Mouse (Mus musculus) lung, embryonic 16.5 days (tissue): Measurements from ENCODE around the gene Rhox7b. TPM values are rescaled to one million over a fixed set of nuclear protein-coding genes. Genes with fewer than 3 reads are reported as not detected.
"Not testable (repeated sequence)": the region's sequence is repeated elsewhere in the genome, so short reads cannot be mapped to it uniquely, and the experiment has no call there.

ENCODE experiments used
- ATAC-seq: fragments of 200-750 bp; cut with Nextera tagmentation; 2 replicates; pipeline ENCODE4 v1.8.0; 2017; ENCODE audit warnings: low read depth, mild to moderate bottlenecking, moderate library complexity
- H3K27ac ChIP-seq: fragments of 300-500 bp; sonication (generic); 2 replicates; pipeline ENCODE4 v1.5.1; 2014; ENCODE audit warnings: mild to moderate bottlenecking, control low read depth, low read length
- H3K27me3 ChIP-seq: fragments of 300-500 bp; sonication (generic); 2 replicates; pipeline ENCODE4 v1.6.1; 2014; ENCODE audit warnings: low read depth, low read length, mixed read lengths; ENCODE audit not compliant: control insufficient read depth, insufficient read depth
- H3K36me3 ChIP-seq: fragments of 300-500 bp; sonication (generic); 2 replicates; pipeline ENCODE4 v1.6.1; 2014; ENCODE audit warnings: low read length; ENCODE audit not compliant: control insufficient read depth, insufficient read depth
- H3K4me1 ChIP-seq: fragments of 300-500 bp; sonication (generic); replicated peaks from 2 replicates; pipeline ENCODE4 v1.6.1; 2014; ENCODE audit warnings: low read length, mixed read lengths; ENCODE audit not compliant: control insufficient read depth, insufficient read depth
- H3K4me2 ChIP-seq: fragments of 300-500 bp; sonication (generic); 2 replicates; pipeline ENCODE4 v1.6.1; 2014; ENCODE audit warnings: low read depth, low read length, control low read depth
- H3K4me3 ChIP-seq: fragments of 300-500 bp; sonication (generic); 2 replicates; pipeline ENCODE4 v1.5.1; 2014; ENCODE audit warnings: mild to moderate bottlenecking, low read length, control low read depth
- H3K9ac ChIP-seq: fragments of 300-500 bp; sonication (generic); 2 replicates; pipeline ENCODE4 v1.6.1; 2014; ENCODE audit warnings: low read length, control low read depth
- H3K9me3 ChIP-seq: fragments of 300-500 bp; sonication (generic); 2 replicates; pipeline ENCODE4 v1.6.1; 2016; ENCODE audit warnings: low read length; ENCODE audit not compliant: control insufficient read depth
- WGBS: fragments of 180-500 bp; shearing (Covaris S2); extraction: QIAGEN DNeasy Blood & Tissue Kit; methylation state at CpG from one replicate; pipeline ENCODE4 v1.1.7; 2014; 5-methylcytosine and 5-hydroxymethylcytosine counted together
- polyA plus RNA-seq: library from polyadenylated mRNA; unstranded; fragments of >200 nt; fragmentation: Nextera tagmentation; extraction: Ambion mirVana; gene quantifications from 2 replicates; pipeline ENCODE4 v1.2.1, GENCODE M21; 2015

Rhox7b gene
- not detected in 2 replicates for polyA plus RNA-seq

GRCm38 (mm10) chrX:37897132-37897531, at the start of gene Rhox7b:
Gene Rhox7b, minus strand, starts transcription at chrX:37897232.
- not testable (repeated sequence) for ATAC-seq, H3K4me3 ChIP-seq, H3K27me3 ChIP-seq, H3K9me3 ChIP-seq, H3K4me2 ChIP-seq, H3K9ac ChIP-seq, H3K27ac ChIP-seq, H3K4me1 ChIP-seq, H3K36me3 ChIP-seq
- WGBS: 69% methylated on average over 9 of the region's 9 CpGs

GRCm38 (mm10) chrX:37916311-37916710, 19.3 kb upstream of the Rhox7b start:
- WGBS: 74% methylated on average over 4 of the region's 4 CpGs
- H3K9me3 ChIP-seq: no peaks in the 10 kb centered on the region

GRCm38 (mm10) chrX:37908581-37908980, 11.5 kb upstream of the Rhox7b start:
- no peaks in the 10 kb centered on the region for H3K9me3 ChIP-seq
- no peak overlapping the region for H3K9ac ChIP-seq
- no peak overlapping the region for H3K27ac ChIP-seq
- no peaks in the 10 kb centered on the region for H3K4me1 ChIP-seq
- no peak overlapping the region for H3K4me2 ChIP-seq
- no peaks in the 10 kb centered on the region for H3K27me3 ChIP-seq
- 41% methylated on average over 7 of the region's 7 CpGs for WGBS
- no peak for ATAC-seq
- no peaks in the 10 kb centered on the region for H3K36me3 ChIP-seq
- H3K4me3 ChIP-seq: no peak overlapping the region

More at GRCm38 (mm10) chrX:37916311-37916710, 19.3 kb upstream of the Rhox7b start:
- H3K4me1 ChIP-seq: no peaks in the 10 kb centered on the region
- H3K27me3 ChIP-seq: no peaks in the 10 kb centered on the region
- H3K4me2 ChIP-seq: no peak overlapping the region
- ATAC-seq: no peak
- H3K9ac ChIP-seq: no peak overlapping the region
- no peaks in the 10 kb centered on the region for H3K36me3 ChIP-seq
- no peak overlapping the region for H3K27ac ChIP-seq
- H3K4me3 ChIP-seq: no peak overlapping the region

GRCm38 (mm10) chrX:37903727-37904126, 6.7 kb upstream of the Rhox7b start:
- no peak overlapping the region for H3K4me3 ChIP-seq
- no peaks in the 10 kb centered on the region for H3K36me3 ChIP-seq
- WGBS: 55% methylated on average over 5 of the region's 5 CpGs
- H3K4me1 ChIP-seq: no peaks in the 10 kb centered on the region
- H3K9ac ChIP-seq: no peak overlapping the region
- H3K27me3 ChIP-seq: no peaks in the 10 kb centered on the region
- H3K27ac ChIP-seq: no peak overlapping the region
- H3K4me2 ChIP-seq: no peak overlapping the region
- ATAC-seq: no peak
- no peaks in the 10 kb centered on the region for H3K9me3 ChIP-seq

- not testable (repeated sequence) for H3K27me3 ChIP-seq, H3K4me1 ChIP-seq, H3K36me3 ChIP-seq, H3K4me2 ChIP-seq, ATAC-seq, H3K9me3 ChIP-seq, H3K9ac ChIP-seq, H3K27ac ChIP-seq, H3K4me3 ChIP-seq
- WGBS: 89% methylated on average over 8 of the region's 18 CpGs
Observed at GRCm38 (mm10) chrX:37901670-37902069, 4.6 kb upstream of the Rhox7b start, which contains the start of gene Rhox9. Gene Rhox9, minus strand, starts transcription at chrX:37901770.

GRCm38 (mm10) chrX:37878844-37879243, 18.2 kb downstream of the Rhox7b start, which contains the start of gene Rhox8:
Gene Rhox8, minus strand, starts transcription at chrX:37878944.
- Histone ChIP-seq H3K4me3 (no peak within 1 kb of the TSS), H3K36me3 (no peaks in the 10 kb centered on the region), H3K4me1 (no peaks in the 10 kb centered on the region), H3K27ac (no peak within 1 kb of the TSS), H3K9me3 (no peaks in the 10 kb centered on the region), H3K27me3 (no peaks in the 10 kb centered on the region), H3K4me2 (no peak within 1 kb of the TSS), H3K9ac (no peak within 1 kb of the TSS)
- WGBS: 79% methylated on average over 4 of the region's 4 CpGs
- no peak for ATAC-seq

- no peak for ATAC-seq
- Histone ChIP-seq H3K9ac (no peak overlapping the region), H3K4me2 (no peak overlapping the region), H3K9me3 (no peaks in the 10 kb centered on the region), H3K4me1 (no peaks in the 10 kb centered on the region), H3K4me3 (no peak overlapping the region), H3K27me3 (no peaks in the 10 kb centered on the region), H3K27ac (no peak overlapping the region), H3K36me3 (no peaks in the 10 kb centered on the region)
- WGBS: 92% methylated on average over 2 of the region's 2 CpGs
Observed at GRCm38 (mm10) chrX:37871641-37872040, 25.4 kb downstream of the Rhox7b start.

Other genes starting within 250 kb of the Rhox7b start
- gene Rhox4g, start 245.9 kb downstream of the Rhox7b start, polyA plus RNA-seq: not detected in 2 replicates
- not detected in 2 replicates for gene Rhox3h, start 228.5 kb downstream of the Rhox7b start, polyA plus RNA-seq
- gene Rhox2h, start 224.0 kb downstream of the Rhox7b start, polyA plus RNA-seq: not detected in 2 replicates
- gene Rhox5, start 92.4 kb downstream of the Rhox7b start, polyA plus RNA-seq: 3.1 and 3.2 TPM in 2 replicates
- not detected in 2 replicates for gene Rhox6, start 70.3 kb downstream of the Rhox7b start, polyA plus RNA-seq
- not detected in 2 replicates for gene Rhox7a, start 65.5 kb downstream of the Rhox7b start, polyA plus RNA-seq
- not detected in 2 replicates for gene Rhox8, start 18.3 kb downstream of the Rhox7b start, polyA plus RNA-seq
- not detected in 2 replicates for gene Rhox9, start 4.5 kb upstream of the Rhox7b start, polyA plus RNA-seq
- gene Btg1-ps1, start 121.6 kb upstream of the Rhox7b start, polyA plus RNA-seq: not detected in 2 replicates
- gene Btg1-ps2, start 145.9 kb upstream of the Rhox7b start, polyA plus RNA-seq: not detected in 2 replicates
- gene Rhox10, start 169.2 kb upstream of the Rhox7b start, polyA plus RNA-seq: not detected in 2 replicates
- not detected in 2 replicates for gene Rhox11, start 187.9 kb upstream of the Rhox7b start, polyA plus RNA-seq
- not detected in 2 replicates for gene Rhox12, start 213.7 kb upstream of the Rhox7b start, polyA plus RNA-seq
- not detected in 2 replicates for gene Rhox13, start 224.0 kb upstream of the Rhox7b start, polyA plus RNA-seq